Mouse (Mus musculus): ENCODE data around the gene Snx8.
A peak's percentile ranks its signal among the peaks of the same experiment; 100 is the strongest.

DNA sequence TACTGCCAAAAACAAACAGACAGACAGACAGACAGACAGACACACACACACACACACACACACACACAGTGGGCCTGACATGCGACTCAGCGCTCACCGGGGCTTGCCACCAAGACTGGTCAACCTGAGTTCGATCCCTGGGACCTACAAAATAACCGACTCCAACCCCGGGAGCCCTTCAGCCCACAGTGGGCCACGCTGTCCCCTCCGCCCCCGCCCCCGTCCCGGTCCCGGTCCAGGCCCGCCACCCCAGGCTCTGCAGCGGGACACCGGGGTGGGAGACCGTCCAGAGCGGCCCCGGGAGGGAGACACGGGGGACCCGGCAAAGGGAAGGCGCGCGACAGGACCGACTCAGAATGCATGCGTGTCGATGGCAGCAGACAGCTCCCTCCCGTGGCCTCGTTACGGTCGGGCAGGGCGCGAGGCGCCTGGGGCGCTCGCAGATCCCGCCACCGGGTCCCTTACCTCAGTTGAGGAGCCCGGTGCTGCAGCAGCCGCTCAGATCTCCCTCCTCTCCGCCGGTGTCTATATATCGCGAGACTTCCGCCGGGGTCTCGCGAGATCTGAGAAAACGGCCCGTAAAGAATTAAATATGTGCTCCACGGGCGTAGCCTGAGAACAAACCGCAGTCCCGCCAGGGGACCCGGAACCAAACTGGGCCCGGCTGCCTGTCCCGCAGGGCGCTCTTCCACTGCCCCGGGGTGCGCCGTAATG lies 67.9 kb downstream of the Snx8 start, which contains the start of the genes Mad1l1 and Nudt1:
- TF ChIP-seq CTCF (IDR thresholded peaks at IDR 0.05; ENCODE audit: control insufficient read depth, insufficient read depth, low read length) (peak; percentile 33; the same call in 1 of the 2 replicates), POLR2A (IDR thresholded peaks at IDR 0.05; ENCODE audit: borderline replicate concordance, control insufficient read depth, low read depth, low read length) (peak; percentile 84; the same call in 1 of the 2 replicates)
